Mouse (Mus musculus) kidney, adult 2 months (tissue): ENCODE data around the gene Rab11b.

Source experiments
- CTCF ChIP-seq: fragments of 200-500 bp; conservative IDR thresholded peaks from 2 replicates; pipeline ENCODE4 v1.5.1; 2011; ENCODE audit warnings: low read depth, mild to moderate bottlenecking, control low read depth, low read length, moderate library complexity, mixed read lengths; ENCODE audit not compliant: insufficient read depth, insufficient read length
- POLR2A ChIP-seq: fragments of 200-500 bp; IDR thresholded peaks from one replicate; pipeline ENCODE4 v1.6.1; 2011; ENCODE audit warnings: low read depth, low read length, control low read depth

GRCm38 (mm10) chr17:33782067-33782466 lies 21.7 kb upstream of the Rab11b start:
- TF ChIP-seq CTCF (no peak), POLR2A (no peak)
